ENCODE assay signal across 27 mouse cellular contexts in genomic region chr17:36922715-36923114, GRCm38 (mm10). TPM values are rescaled to one million over a fixed set of nuclear protein-coding genes. Genes with fewer than 3 reads are reported as not detected.
"Had no signal": no experiment of that assay in that cellular context is flagged by ENCODE, and none has a peak within 500 bp of the region (broad histone marks: within the 10 kb centered on the region; RNA-seq: fewer than 3 reads in every experiment).

No protein-coding gene starts in this region.

- ATAC-seq: liver, postnatal 0 days; lung, postnatal 0 days; midbrain, embryonic 16.5 days had no signal

- H3K9me3 ChIP-seq: lung, embryonic 15.5 days; midbrain, embryonic 10.5 days; midbrain, embryonic 12.5 days; neural tube, embryonic 13.5 days; neural tube, embryonic 15.5 days; stomach, embryonic 15.5 days had no signal

- H3K4me1 ChIP-seq: lung, embryonic 15.5 days; midbrain, embryonic 10.5 days; midbrain, embryonic 12.5 days; neural tube, embryonic 13.5 days; neural tube, embryonic 15.5 days; stomach, embryonic 15.5 days had no signal

- H3K27ac ChIP-seq: lung, embryonic 15.5 days; midbrain, embryonic 10.5 days; midbrain, embryonic 12.5 days; neural tube, embryonic 13.5 days; neural tube, embryonic 15.5 days; stomach, embryonic 15.5 days; stomach, postnatal 0 days had no signal

- H3K27me3 ChIP-seq: lung, embryonic 15.5 days; midbrain, embryonic 12.5 days; neural tube, embryonic 13.5 days; neural tube, embryonic 15.5 days; stomach, embryonic 15.5 days had no signal

- H3K9ac ChIP-seq: liver, postnatal 0 days; lung, embryonic 15.5 days; midbrain, embryonic 12.5 days; neural tube, embryonic 13.5 days; neural tube, embryonic 15.5 days; stomach, embryonic 15.5 days had no signal

- H3K4me3 ChIP-seq: lung, embryonic 15.5 days; midbrain, embryonic 10.5 days; midbrain, embryonic 12.5 days; myocyte; neural tube, embryonic 13.5 days; neural tube, embryonic 15.5 days; stomach, embryonic 15.5 days had no signal

- DNase-seq: liver, postnatal 0 days; lung, adult 2 months; lung, postnatal 14 days; lung, postnatal 4 days; midbrain, embryonic 14.5 days; retina, postnatal 1 day; right cerebral cortex, adult 18-20 months; right cerebral cortex, postnatal 14 days; thymus, adult 2 months; thymus, postnatal 25 days; thymus, postnatal 4 days had no signal

- H3K4me2 ChIP-seq: lung, embryonic 15.5 days; midbrain, embryonic 12.5 days; neural tube, embryonic 13.5 days; neural tube, embryonic 15.5 days; stomach, embryonic 15.5 days had no signal

- H3K36me3 ChIP-seq: lung, embryonic 15.5 days; midbrain, embryonic 10.5 days; midbrain, embryonic 12.5 days; neural tube, embryonic 13.5 days; neural tube, embryonic 15.5 days; stomach, embryonic 15.5 days had no signal

RNA-seq across cellular contexts. Expression of gene Rnf39, which starts 20.0 kb away (rescaled TPM):
- total RNA-seq: megakaryocyte, adult 5-6 weeks; megakaryocyte-erythroid progenitor cell, adult 5-6 weeks had no signal

RNA-seq across cellular contexts. Expression of gene Trim31, which starts 24.8 kb away (rescaled TPM):
- total RNA-seq: megakaryocyte, adult 5-6 weeks; megakaryocyte-erythroid progenitor cell, adult 5-6 weeks had no signal
- polyA plus RNA-seq: liver, postnatal 0 days; lung, adult 2 months; lung, postnatal 0 days; midbrain, embryonic 10.5 days; midbrain, embryonic 12.5 days; midbrain, embryonic 14.5 days; midbrain, embryonic 16.5 days; myocyte; neural tube, embryonic 11.5 days; neural tube, embryonic 13.5 days; neural tube, embryonic 15.5 days; spleen, adult 2 months; testis, adult 2 months; urinary bladder, adult 2 months had no signal

RNA-seq across cellular contexts. Expression of gene Trim40, which starts 32.8 kb away (rescaled TPM):
- total RNA-seq: megakaryocyte, adult 5-6 weeks; megakaryocyte-erythroid progenitor cell, adult 5-6 weeks had no signal
- polyA plus RNA-seq: liver, postnatal 0 days; lung, embryonic 15.5 days; lung, postnatal 0 days; midbrain, embryonic 10.5 days; midbrain, embryonic 12.5 days; midbrain, embryonic 14.5 days; midbrain, embryonic 16.5 days; myocyte; neural tube, embryonic 11.5 days; neural tube, embryonic 13.5 days; neural tube, embryonic 15.5 days; testis, adult 2 months had no signal
